Mouse (Mus musculus): Measurements from ENCODE around the gene Pla2g5.
"Not testable (repeated sequence)": the region's sequence is repeated elsewhere in the genome, so short reads cannot be mapped to it uniquely, and the experiment has no call there.

The Pla2g5 gene

DNA sequence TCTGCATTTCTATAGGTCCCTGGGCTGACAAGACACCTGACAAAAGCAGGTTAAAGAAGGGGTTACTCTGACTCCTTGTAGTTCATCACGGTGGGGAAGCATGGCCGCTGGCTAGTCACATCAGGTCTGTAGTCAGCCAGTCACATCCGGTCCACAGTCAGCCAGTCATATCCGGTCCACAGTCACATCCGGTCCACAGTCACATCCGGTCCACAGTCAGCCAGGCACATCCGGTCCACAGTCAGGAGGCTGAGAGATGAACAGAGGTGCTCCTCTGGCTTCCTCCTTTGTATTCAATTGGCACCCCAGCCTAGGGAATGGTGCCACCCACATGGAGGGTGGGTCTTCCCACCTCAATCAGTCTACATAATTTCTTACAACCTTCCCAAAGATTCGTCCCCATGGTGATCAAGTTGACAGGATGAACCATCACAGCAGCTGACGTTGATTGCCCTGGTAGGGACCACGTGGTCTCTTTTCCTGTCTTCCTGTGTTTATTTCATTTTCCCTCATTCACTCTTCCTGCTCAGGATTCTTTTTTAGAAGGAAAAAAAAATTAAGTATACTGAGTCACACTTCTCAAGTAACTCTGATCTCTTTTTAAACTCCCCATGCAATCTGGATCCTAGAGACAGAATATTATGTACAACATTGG, at the start of gene Pla2g5:
Pla2g5 (minus strand) TSS at position 139 of the 655 bp plus-strand sequence.
- no peak for DNase-seq (ENCODE audit: low spot score in 2 of 2)

DNA sequence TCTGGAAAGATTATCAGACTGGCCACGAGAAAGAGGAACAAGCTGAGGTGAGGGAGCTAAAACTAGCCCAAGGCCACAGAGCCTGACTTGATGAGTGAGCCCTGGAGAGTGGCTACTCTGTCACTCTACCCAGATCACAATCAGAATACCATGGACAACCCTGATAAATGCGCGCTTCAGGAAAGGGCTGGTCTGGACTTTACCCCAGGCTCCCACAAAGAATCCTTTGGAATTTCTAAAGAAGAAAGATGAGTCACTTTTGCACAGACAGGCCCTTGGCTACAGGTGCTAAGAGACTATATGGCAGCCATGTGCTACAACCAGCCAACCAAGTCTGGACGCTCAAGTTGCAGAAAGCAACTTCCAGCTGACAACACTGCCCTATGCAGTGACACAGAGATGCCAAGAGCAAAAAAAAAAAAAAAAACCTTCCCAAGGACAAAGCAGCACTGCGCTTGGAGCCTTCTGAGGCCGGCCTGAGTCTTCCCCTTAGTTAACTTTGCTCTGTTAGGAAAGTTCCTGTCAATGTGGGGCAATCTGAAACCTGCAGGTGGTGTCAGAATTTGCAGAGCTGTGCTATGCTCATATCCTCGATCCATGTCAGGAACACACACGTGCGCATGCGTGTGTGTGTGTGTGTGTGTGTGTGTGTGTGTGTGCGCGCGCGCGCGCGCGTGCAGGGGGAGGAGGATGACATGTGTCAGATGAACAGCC, 42.5 kb upstream of the Pla2g5 start:
- no peak for DNase-seq (ENCODE audit: low spot score in 2 of 2)

DNA sequence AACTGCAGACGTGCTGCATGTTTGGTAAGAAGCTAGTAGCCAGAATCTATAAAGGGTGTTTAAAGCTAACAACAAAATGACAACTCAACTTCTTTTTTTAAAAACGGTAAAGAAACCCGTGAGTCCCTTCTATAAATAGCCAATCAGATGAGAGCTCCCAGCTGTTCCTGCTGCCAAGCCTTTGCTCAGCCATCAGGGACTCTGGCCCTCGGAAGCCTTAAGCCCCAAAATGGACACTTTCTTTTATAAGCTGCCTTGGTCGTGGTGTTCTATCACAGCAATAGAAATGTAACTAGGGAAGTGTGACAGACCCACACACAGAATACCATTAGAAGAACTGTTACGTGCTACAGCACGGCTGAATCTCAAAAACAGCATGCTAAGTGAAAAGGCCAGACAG, 36.1 kb upstream of the Pla2g5 start:
- DNase-seq (ENCODE audit: low spot score in 2 of 2) = no peak

DNA sequence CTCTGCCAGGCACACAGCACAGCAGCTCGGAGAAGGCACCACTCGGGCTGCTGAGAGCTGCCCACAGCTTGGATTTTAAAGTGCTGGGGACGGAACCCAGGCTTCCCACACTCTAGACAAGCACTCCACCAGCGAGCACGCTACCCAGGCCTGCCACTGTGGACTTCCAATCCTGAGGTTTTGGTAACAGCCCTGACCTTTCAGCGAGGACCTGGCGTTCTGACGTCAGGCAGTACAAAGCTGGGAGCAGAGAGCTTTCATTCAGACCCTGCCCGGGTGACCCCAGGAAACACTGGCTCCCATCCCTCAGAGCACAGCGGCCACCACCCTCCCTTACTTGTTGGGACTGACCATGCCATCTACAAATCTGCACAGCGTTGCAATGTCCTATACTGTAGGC, 30.5 kb upstream of the Pla2g5 start:
- not testable (repeated sequence) for DNase-seq (ENCODE audit: low spot score in 2 of 2)

DNA sequence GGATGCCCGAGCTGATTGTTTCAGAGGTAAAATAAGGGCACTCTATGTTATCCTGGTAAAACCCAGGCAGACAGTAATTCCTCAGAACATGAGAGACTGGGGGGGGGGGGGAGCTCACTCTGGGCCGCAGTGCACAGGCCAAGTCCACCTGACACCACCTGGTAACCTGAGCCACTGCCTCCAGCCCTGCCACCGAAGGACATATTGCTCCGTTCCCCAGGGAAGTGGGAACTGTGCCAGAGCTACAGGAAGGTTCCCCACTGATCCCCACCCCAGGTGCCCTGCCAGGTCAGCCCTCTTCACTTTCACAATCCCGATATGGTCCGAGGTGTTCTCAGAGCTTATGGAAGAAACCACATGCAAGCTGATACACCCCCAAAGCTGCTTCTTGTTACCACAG, 29.4 kb upstream of the Pla2g5 start:
- DNase-seq (ENCODE audit: low spot score in 2 of 2) = no peak

DNA sequence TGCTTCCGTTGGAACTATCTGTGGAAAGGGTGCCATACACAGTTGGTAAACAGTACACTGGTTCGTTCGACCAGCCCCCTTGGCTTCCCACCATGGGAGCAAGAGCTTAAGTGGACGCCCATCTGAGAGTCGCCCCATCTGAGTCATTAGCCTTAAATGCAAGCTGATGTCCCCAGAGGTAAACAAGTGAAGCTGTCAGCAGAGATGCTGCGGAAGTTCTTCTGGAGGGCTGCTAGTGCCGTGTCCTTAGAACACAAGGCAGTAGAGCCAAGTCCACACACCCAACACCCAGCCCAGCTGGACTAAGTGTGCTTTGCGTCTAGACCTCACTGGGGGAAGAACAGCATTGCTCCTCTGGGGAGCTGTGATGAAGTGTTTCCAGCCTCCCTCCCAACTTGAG, 26.4 kb upstream of the Pla2g5 start:
- no peak for DNase-seq (ENCODE audit: low spot score in 2 of 2)

DNA sequence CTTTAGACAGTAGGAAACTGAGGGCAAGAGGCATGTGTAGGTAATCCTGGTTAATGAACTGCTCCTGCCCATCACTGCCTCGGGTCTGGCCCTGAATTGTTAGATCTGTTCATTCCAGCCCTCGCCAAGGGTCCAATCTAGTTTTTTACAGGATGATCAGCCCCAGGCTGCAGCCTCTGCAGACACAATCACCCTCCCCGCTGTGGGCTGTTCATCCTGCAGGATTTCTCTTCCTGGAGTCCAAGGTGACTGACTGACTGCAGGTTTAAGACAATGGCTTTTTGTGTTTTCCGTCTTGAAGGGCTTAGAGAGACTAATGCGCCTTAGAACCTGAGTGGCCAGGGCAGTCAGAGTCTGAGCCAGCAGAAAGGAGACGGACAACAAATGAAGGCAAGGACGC, 25.9 kb upstream of the Pla2g5 start:
- DNase-seq (ENCODE audit: low spot score in 2 of 2) = no peak

DNA sequence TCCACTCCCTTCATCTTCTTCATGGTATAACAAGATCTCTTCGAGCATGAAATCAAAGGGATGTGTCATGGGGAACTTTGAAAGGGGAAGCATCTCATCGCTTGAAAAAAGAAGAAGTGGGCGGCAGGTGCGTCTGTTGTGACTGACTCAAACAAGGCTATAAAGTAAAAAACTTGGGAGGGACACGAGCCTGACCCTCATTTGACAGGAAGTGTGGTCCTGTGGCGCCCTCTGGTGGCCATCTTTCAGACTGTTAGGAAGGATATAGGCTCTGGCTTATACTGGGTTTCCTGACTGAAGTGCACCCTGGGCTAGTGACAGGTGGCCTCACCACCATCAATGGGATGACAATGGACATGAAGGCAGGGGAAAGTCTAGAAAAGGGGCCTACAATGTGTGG, 21.0 kb upstream of the Pla2g5 start:
- peak; percentile 45 to 68 for DNase-seq (ENCODE audit: low spot score in 2 of 2)

DNA sequence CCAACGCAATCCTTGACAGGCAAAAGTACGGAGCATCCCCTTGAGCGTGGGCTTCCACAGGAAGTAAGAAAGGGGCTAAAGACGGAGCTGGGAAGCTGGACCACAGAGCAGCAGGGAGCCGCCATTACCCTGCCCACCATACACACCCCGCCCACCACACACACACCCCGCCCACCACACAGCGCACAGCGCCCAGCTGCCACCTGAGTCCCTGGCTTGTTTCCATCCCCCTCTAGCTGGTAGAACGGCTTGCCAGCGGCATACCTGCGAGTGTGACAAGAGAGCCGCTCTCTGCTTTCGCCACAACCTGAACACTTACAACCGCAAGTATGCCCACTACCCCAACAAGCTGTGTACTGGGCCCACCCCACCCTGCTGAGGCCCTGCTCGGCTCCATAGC, 18.9 kb upstream of the Pla2g5 start:
- DNase-seq (ENCODE audit: low spot score in 2 of 2) = no peak

DNA sequence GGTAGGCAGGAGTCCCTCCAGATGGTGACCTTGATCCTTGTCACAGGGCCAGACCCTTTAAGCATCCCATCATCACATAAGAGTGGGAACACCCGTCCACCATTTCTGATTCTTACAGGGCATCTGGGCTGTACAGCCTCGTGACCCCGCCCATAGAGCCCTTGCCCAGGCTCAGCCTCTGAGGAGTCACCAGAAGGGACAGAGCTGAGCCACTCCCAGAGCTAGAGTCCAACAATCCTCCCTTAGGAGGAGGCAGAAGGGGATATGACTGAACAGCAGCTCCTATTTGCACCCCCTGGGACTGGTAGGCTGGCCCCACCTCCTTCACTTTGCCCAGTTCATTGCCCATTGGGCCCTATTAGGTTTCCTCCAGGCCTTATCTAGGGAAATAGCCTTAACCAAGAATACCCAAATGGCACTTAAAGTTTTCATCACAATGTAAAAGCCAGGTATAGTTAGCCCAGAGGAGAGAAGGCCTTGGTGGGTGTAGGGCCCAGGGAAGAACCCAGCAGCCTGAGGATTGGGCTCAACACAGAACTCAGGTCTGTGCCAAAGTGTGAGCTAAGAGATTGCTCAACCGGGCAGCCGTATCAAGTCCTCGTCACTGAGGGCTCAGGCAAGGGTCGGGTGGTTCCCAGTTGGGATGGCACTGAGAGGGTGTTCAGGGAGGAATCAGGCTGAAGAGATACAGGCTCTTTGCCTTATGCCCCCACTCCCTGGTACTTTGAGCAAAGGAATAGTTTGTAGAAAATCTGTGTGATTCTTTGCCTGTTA, 17.7 kb upstream of the Pla2g5 start:
- no peak for DNase-seq (ENCODE audit: low spot score in 2 of 2)

DNA sequence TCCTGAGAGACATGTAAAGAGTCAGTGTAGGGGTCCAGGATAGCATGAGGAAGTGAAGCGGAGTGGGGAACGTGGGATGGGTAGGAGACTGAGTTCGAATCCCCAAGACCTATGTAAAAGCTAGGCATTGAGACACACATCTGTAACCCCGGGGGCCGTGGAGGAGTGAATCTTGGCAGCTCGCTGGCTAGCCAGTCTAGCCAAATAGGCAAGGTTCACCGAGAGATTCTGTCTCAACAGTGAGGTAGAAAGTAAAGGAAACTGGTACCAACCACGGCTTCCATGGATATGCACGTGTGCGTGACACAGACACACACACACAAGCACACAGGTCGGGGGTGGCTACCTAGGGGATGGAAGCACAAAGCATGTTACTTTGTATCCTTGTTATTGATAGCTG, 16.5 kb upstream of the Pla2g5 start:
- DNase-seq (ENCODE audit: low spot score in 2 of 2) = no peak

DNA sequence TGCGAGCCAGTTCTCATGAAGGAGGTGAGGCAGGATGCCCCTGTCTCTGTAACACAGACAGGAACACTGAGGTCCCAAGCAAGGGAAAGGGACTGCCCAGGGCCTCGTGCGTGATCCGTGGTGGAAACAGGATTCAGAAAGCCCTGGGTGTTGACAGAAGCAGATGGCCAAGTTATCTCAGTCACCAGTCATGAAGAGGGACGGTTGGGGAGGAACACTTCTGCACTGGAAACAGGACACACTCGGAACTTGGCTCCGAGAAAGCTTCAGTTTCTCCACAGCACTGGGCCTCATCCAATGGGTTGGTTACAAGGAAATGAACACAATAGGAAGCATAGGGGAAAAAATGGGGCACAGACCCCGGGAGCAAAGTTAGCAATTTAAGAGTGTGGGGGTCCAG, 15.5 kb upstream of the Pla2g5 start:
- DNase-seq (ENCODE audit: low spot score in 2 of 2) = no peak

DNA sequence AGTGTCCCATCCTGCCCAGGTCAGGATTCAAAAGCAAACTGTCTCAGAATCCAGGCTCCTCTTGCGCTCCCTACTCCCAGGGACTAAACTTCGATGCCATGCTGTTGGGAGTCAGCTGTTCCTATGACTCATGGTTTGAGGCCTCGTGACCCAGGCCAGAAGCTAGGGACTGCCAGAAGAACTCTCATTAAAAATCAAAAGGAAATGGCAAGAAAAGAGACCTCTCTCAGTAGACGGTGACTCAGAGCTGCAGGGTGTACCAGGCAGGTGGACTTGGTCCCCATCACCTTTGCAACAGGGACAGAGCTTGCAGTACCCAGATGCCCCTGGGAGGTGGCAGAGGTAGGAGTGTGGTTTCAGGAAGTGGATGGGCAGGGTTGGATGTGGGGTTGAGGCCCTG, 14.4 kb upstream of the Pla2g5 start, which contains the start of gene Pla2g2e:
Pla2g2e (plus strand) TSS at position 212 of the 400 bp plus-strand sequence.
- no peak for DNase-seq (ENCODE audit: low spot score in 2 of 2)

DNA sequence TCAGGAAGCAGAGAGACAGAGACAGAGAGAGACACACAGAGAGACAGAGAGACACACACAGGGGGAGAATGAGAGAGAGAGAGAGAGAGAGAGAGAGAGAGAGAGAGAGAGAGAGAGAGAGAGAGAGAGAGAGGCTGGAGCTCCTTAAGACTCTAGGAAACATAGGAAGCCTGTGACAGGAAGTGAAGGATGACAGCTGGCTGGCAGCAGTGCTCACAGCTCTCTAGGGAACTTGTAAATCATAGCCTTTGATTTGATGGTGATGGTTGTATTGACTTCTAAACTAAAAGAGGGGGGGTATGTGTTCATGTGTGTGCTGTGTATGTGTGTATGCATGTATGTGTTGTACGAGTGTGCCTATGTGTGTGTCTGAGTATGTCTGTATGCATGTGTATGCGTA, 12.7 kb upstream of the Pla2g5 start:
- DNase-seq (ENCODE audit: low spot score in 2 of 2) = no peak

DNA sequence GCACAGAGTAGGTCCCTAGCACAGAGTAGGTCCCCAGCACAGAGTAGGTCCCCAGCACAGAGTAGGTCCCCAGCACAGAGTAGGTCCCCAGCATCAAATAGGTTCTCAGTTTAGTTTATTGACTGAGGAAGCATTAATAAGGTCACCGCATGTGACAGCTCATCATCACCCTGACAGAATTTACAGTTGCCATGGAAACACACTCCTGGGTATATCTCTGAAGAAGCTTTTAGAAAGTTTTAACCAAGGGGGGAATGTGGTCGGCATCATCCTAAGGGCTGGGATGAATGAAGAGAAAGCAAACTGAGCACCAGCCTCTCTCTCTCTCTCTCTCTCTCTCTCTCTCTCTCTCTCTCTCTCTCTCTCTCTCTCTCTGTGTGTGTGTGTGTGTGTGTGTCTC, 12.0 kb upstream of the Pla2g5 start:
- not testable (repeated sequence) for DNase-seq (ENCODE audit: low spot score in 2 of 2)

DNA sequence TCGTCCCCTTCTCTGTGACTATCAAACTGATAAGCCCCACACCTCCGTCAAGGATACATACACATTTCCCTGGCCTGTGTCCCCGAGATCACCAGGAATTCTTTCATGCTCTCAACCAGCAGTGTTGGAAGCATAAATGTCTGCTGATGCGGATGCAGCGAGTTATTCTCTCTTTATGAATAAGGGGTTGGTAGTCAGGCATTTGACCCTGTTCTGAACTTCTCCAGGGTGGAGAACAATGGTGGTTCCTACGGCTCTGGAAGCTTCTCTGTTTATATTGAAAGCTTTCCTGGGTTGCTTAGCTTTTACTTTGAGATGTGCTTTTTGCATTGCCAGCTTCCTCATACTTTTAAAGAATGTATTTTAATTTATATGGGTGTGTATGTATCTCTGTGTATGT, 10.6 kb upstream of the Pla2g5 start, which contains the start of gene Gm13030:
Gm13030 (minus strand) TSS at position 101 of the 400 bp plus-strand sequence.
- DNase-seq (ENCODE audit: low spot score in 2 of 2) = no peak

DNA sequence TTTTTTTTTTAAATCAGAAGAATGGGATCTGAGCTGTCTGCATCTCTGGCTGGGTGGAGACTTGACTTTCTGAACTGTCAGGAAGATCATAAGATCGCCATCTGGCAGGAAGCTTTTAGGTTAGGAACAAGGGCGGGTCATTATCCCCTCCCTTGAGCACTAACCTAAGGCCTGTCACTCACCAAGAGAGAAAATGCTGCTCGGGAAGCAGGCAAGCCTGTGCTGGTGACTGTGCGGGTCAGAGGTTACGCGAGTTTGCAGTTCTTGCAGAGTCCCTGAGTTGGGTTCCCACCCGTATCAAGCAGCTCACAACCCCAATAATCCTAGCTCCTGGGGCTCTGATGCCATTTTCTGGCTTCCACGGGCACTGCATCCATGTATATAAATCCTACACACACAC, 5.4 kb upstream of the Pla2g5 start:
- no peak for DNase-seq (ENCODE audit: low spot score in 2 of 2)

DNA sequence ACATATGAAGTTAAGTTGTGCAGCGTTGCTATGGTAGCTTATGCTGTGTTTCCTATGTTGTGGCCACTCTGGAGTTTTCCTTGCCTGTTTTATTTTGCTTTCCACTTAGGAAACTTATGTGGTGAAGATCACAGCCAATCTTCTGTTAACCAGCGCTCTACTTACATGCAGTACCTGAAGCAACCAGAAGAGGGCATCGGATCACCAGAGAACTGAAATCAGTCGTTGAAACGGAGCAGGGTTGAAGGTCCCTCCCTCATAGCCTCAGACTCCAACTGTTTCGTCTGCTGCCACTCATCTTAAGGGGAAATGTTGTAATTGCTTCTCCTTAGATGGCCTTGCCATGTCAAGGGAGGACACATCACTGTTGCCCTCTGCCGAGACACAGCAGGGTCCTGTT, 3.1 kb upstream of the Pla2g5 start:
- DNase-seq (ENCODE audit: low spot score in 2 of 2) = peak; percentile 16 to 71

DNA sequence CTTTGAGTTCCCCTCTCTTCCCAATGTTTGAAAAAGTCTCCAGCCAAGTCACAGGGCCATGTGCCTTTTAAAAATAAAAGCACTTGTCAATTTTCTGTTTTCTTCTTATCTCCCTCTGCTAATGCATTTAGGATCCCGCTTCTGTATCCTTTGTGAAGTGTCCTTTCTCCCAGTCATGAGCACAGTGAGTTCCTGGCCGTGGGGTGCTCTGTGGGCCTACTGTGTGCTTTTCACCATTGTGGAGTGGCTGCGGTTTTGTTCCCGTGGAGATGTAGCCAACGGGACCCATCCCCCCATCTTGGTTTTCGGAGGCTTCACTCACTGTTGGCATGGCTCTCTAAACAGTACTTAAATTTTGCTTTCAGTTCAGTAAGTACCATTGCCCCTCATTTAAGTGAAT, 2.7 kb upstream of the Pla2g5 start:
- DNase-seq (ENCODE audit: low spot score in 2 of 2) = no peak

DNA sequence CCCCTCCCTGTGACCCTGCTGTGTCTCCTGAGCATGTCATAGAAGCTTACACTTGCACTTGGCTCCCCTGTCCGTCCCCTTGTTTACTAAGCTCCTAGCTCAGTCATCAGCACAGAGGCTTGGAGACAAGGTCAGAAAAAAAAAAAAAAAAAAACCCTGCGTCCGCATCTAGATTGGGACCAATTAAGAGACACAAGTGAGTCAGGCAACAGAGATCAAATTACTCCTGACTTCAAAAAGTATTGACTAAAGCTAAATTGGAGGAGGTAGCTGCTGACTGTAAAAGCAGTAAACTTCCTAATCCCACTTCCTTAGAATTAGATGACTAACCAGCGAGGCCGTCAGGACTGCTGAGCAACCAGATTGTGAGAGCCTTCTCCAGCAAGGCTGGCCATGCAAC, 1.8 kb upstream of the Pla2g5 start:
- DNase-seq (ENCODE audit: low spot score in 2 of 2) = no peak

DNA sequence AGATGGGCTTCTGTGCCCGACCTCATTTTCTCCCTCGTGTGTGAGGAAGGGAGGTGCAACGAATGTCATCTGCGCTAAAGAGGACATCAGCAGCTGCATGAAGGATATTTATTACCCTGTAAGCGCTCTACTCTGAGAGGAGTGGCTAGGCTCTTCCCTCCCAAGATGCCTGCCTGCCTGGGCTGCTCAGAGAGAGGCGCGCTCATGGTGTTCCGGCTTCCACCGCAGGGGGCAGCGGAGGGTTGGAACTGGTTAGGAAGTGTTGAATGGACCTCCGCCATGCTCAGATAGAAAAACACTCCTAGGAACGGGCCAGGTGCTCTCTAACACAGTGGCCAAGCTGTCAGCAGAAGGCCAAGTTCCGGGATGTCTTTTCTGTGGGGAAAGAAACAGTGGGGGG, 3.6 kb downstream of the Pla2g5 start:
- peak; percentile 20 to 57 for DNase-seq (ENCODE audit: low spot score in 2 of 2)

DNA sequence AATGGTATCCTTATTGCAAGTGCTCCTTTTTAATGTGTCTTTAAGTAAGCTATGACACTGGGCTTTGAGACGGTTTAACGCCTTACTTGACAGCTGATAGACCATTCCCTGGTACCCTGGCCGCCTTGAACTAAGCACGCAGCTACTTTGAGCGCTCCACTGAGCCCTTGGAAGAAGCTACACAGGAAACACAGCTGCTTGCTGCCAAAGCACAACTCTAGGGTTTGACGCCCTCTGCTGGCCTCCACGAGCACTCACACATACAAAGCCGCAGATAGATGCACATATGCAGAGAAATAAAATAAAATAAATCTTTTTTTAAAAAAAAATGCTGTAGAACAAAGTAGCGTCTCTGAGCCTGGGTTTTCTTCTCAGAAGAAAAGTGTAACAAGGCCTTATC, 4.0 kb downstream of the Pla2g5 start:
- DNase-seq (ENCODE audit: low spot score in 2 of 2) = no peak

DNA sequence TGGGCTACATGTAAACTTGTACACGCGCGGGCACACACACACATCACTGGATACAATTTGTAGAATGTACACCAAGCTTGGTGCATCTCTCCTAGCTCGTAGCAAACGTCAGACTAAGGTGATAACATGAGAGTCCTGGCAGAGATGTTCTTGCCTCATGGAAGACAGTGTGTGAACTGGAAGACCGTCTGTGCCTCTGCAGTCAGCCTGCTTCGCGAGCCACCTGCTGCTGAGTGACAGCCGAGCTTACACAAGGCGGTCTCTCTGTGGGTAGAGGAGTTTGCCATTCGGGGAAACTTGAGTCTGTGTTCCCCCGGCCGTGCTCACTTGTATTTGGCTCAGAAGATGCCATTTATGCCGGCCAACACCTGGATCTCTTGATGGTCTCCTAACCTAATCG, 4.8 kb downstream of the Pla2g5 start:
- DNase-seq (ENCODE audit: low spot score in 2 of 2) = no peak
